Mouse (Mus musculus) G1E (cell line): ENCODE data around the gene Adgrg6.

Experiments used
- CTCF ChIP-seq: IDR thresholded peaks from 2 replicates; pipeline ENCODE4 v1.5.1; 2012; ENCODE audit warnings: low read depth, low read length, inconsistent platforms, mixed read lengths
- GATA1 ChIP-seq: IDR thresholded peaks from 2 replicates; pipeline ENCODE4 v1.6.1; 2012; ENCODE audit warnings: borderline replicate concordance, low read length, inconsistent platforms, mixed read lengths
- POLR2AphosphoS5 ChIP-seq: IDR thresholded peaks from 2 replicates; pipeline ENCODE4 v1.6.1; 2012; ENCODE audit warnings: low read depth, low read length, inconsistent platforms; ENCODE audit not compliant: insufficient replicate concordance
- TAL1 ChIP-seq: conservative IDR thresholded peaks from 2 replicates; pipeline ENCODE4 v1.6.1; 2012; ENCODE audit warnings: low read depth, low read length, inconsistent platforms, mixed read lengths

DNA sequence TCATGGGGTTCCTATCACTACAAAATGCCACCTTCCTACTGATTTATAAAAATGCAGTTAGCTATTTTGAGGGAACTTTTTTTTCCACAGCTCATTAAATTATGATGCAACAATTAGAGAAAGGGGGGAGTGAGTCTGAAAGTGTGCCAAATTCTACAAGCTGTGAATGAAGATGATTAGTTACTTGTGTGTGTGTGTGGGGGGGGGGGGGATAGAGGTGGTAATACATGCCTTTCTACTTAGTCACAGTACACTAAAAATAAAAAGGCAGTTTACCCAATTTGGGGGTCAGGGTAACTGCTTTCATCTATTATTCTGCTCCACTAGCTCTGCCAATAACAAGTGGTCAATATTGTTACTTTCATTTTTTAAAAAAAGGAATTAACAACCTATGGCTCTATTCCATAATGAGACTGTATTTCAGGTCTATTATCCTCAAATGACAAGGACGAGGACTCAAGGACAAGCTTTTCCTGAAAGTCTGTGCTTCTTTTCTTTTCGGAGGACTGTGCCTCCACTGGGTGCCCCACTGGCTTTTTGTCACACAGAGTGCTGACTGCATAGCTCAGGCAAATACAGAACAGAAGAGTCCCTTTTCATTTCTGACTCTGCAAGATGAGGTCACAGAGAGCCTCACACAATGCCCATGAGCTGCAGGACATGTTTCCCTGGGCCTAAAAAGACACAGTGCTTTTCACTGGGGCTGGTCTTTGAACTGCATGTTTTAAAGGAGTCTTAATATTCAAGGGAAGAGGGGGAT lies 33.4 kb downstream of the Adgrg6 start:
- no peak for TF ChIP-seq CTCF
- TF ChIP-seq GATA1: no peak
- no peak for TF ChIP-seq TAL1
- TF ChIP-seq POLR2AphosphoS5: no peak
